Mouse (Mus musculus): ENCODE data around the gene Zfp638. TPM values are rescaled to one million over a fixed set of nuclear protein-coding genes. Genes with fewer than 3 reads are reported as not detected.
A peak's percentile ranks its signal among the peaks of the same experiment; 100 is the strongest.
"Not testable (repeated sequence)": the region's sequence is repeated elsewhere in the genome, so short reads cannot be mapped to it uniquely, and the experiment has no call there.

Gene Zfp638
- polyA plus RNA-seq (2016; fragmentation: Nextera tagmentation; extraction: Ambion mirVana) = 44.7 and 51.8 TPM in 2 replicates

DNA sequence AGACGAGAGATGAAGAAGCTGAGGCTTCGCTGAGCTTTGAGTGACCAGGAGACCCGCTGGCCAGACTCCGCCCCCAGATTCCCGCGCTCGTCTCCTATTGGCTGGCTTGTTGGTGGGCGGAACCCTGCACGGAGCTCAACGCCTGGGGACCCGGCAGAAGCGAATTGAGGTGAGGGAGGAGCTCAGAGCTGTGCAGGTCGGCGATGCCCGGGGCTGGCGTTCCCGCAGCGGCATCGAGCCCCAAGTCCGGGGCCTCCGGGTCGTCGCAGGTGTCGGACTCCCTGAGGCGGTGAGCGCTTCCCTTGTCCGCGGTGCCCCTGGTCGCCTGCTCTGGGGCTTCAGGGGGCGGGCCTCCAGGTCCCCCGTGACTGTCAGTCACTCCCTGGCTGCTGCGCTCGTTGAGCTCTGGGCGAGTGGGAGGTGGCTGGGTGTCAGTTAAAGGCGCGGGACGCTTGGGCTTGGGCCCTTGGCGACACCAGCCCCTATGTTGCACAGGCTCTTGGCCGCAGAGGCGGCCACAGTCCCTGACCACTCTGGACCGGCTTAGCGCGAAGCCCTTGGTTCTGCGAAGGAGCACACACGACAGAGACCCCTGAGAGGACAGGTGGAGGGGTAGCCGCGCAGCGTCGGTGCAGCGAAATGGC is at the start of gene Zfp638:
Gene Zfp638, plus strand, starts transcription at position 156 of the 644 bp plus-strand sequence.
- Histone ChIP-seq H3K36me3 (no peaks in the 10 kb centered on the region), H3K9me3 (no peaks in the 10 kb centered on the region), H3K27ac (peak within 1 kb of the TSS; percentile 85), H3K4me3 (peak within 1 kb of the TSS; percentile 74), H3K27me3 (ENCODE audit: insufficient read depth, poor library complexity, severe bottlenecking) (peaks cover 5% of the 10 kb centered on the region; the same call in 1 of the 2 replicates), H3K4me1 (peaks cover 10% of the 10 kb centered on the region; the same call in 1 of the 2 replicates)
- WGBS = under 1% methylated on average over 50 of the region's 50 CpGs
- peak; percentile 97 for DNase-seq (ENCODE audit: low spot score)

GRCm38 (mm10) chr6:83818996-83819395 is 47.9 kb upstream of the Zfp638 start:
- no peak for DNase-seq (ENCODE audit: low spot score)
- no peaks in the 10 kb centered on the region for H3K9me3 ChIP-seq
- H3K4me3 ChIP-seq = no peak overlapping the region
- H3K36me3 ChIP-seq = peaks cover 22% of the 10 kb centered on the region
- 83% methylated on average over 1 of the region's 1 CpGs for WGBS
- no peaks in the 10 kb centered on the region for H3K27me3 ChIP-seq (ENCODE audit: insufficient read depth, poor library complexity, severe bottlenecking)
- H3K27ac ChIP-seq = no peak overlapping the region
- no peaks in the 10 kb centered on the region for H3K4me1 ChIP-seq

- H3K4me1 ChIP-seq = no peaks in the 10 kb centered on the region
- no peaks in the 10 kb centered on the region for H3K27me3 ChIP-seq (ENCODE audit: insufficient read depth, poor library complexity, severe bottlenecking)
- no peak overlapping the region for H3K4me3 ChIP-seq
- no peaks in the 10 kb centered on the region for H3K9me3 ChIP-seq
- no peak overlapping the region for H3K27ac ChIP-seq
- WGBS = 70% methylated on average over 2 of the region's 2 CpGs
- peaks cover 15% of the 10 kb centered on the region for H3K36me3 ChIP-seq
- DNase-seq (ENCODE audit: low spot score) = no peak
These were observed 46.0 kb upstream of the Zfp638 start for GRCm38 (mm10) chr6:83820727-83821515.

GRCm38 (mm10) chr6:83821856-83822255 is 45.1 kb upstream of the Zfp638 start:
- WGBS = 62% methylated on average over 2 of the region's 2 CpGs
- no peaks in the 10 kb centered on the region for H3K9me3 ChIP-seq
- no peaks in the 10 kb centered on the region for H3K4me1 ChIP-seq
- H3K27ac ChIP-seq = no peak overlapping the region
- no peak overlapping the region for H3K4me3 ChIP-seq
- 0 out of 2 replicates have a peak, but pooled peaks cover 8% of the 10 kb centered on the region for H3K36me3 ChIP-seq
- H3K27me3 ChIP-seq (ENCODE audit: insufficient read depth, poor library complexity, severe bottlenecking) = no peaks in the 10 kb centered on the region
- no peak for DNase-seq (ENCODE audit: low spot score)

DNA sequence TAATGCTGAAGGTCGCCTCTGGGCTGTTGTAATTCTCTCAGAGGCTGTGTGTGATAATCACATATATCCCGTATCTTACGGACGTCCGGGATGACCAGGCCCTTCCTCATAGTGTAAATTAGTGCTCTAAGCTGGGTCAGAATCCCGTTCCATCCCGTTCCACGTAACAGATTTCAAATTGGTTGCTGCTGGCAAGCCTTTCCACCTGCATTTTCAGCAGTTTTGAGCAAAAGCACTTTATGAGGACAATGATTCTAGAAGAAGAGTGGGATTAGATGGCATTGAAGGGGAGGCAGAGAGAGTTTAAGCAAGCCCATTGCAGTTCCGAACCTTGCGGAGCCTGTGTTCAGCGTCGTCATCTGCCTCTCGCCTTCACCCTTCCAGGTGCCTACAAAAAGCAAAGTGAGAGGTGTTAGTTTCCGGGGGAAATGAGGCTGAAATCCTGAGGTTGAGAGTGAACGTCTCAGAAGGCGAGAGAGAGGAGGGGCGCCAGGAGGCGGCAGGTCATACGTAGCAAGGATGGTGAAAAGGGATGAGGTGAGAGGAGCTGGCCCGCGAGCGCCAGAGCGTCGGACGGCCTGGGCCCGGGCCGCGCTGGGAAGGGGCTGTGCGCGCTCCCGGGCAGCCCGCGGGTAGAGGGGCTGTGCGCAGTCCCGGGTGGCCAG is 35.8 kb upstream of the Zfp638 start:
- DNase-seq (ENCODE audit: low spot score) = peak; percentile 83
- 2% methylated on average over 35 of the region's 35 CpGs for WGBS
- H3K4me3 ChIP-seq = peak overlapping the region; percentile 74
- H3K9me3 ChIP-seq = no peaks in the 10 kb centered on the region
- H3K4me1 ChIP-seq = peaks cover 8% of the 10 kb centered on the region; the same call in 1 of the 2 replicates
- peak overlapping the region; percentile 89 for H3K27ac ChIP-seq
- H3K27me3 ChIP-seq (ENCODE audit: insufficient read depth, poor library complexity, severe bottlenecking) = no peaks in the 10 kb centered on the region
- peaks cover 3% of the 10 kb centered on the region; the same call in 1 of the 2 replicates for H3K36me3 ChIP-seq

- Histone ChIP-seq H3K4me3 (peak within 1 kb of the TSS; percentile 74), H3K9me3 (no peaks in the 10 kb centered on the region), H3K4me1 (peaks cover 11% of the 10 kb centered on the region; the same call in 1 of the 2 replicates), H3K27me3 (ENCODE audit: insufficient read depth, poor library complexity, severe bottlenecking) (no peaks in the 10 kb centered on the region), H3K27ac (peak within 1 kb of the TSS; percentile 89), H3K36me3 (peaks cover 3% of the 10 kb centered on the region; the same call in 1 of the 2 replicates)
- WGBS = under 1% methylated on average over 37 of the region's 37 CpGs
- DNase-seq (ENCODE audit: low spot score) = peak; percentile 100
These were observed 35.2 kb upstream of the Zfp638 start, which contains the start of gene Paip2b for GRCm38 (mm10) chr6:83831606-83832123. TSS of gene Paip2b (minus strand) at chr6:83831741.

- peak overlapping the region; percentile 74 for H3K4me3 ChIP-seq
- DNase-seq (ENCODE audit: low spot score); H3K27me3 ChIP-seq (ENCODE audit: insufficient read depth, poor library complexity, severe bottlenecking); H3K9me3 ChIP-seq; H3K36me3 ChIP-seq: not testable (repeated sequence)
- 63% methylated on average over 1 of the region's 1 CpGs for WGBS
- H3K4me1 ChIP-seq = peaks cover 11% of the 10 kb centered on the region; the same call in 1 of the 2 replicates
- peak overlapping the region; percentile 18; the same call in 1 of the 2 replicates for H3K27ac ChIP-seq
These were observed 34.5 kb upstream of the Zfp638 start for GRCm38 (mm10) chr6:83832393-83832792.

- Histone ChIP-seq H3K9me3 (no peaks in the 10 kb centered on the region), H3K4me1 (0 out of 2 replicates have a peak, but pooled peaks cover 5% of the 10 kb centered on the region), H3K36me3 (no peaks in the 10 kb centered on the region), H3K27ac (no peak overlapping the region), H3K27me3 (ENCODE audit: insufficient read depth, poor library complexity, severe bottlenecking) (no peaks in the 10 kb centered on the region), H3K4me3 (no peak overlapping the region)
- 83% methylated on average over 2 of the region's 2 CpGs for WGBS
- no peak for DNase-seq (ENCODE audit: low spot score)
These were observed 30.1 kb upstream of the Zfp638 start for GRCm38 (mm10) chr6:83836826-83837225.

GRCm38 (mm10) chr6:83838046-83838445 is 28.9 kb upstream of the Zfp638 start:
- WGBS = 69% methylated on average over 2 of the region's 2 CpGs
- Histone ChIP-seq H3K9me3 (no peaks in the 10 kb centered on the region), H3K4me3 (no peak overlapping the region), H3K4me1 (0 out of 2 replicates have a peak, but pooled peaks cover 5% of the 10 kb centered on the region), H3K27me3 (ENCODE audit: insufficient read depth, poor library complexity, severe bottlenecking) (no peaks in the 10 kb centered on the region), H3K36me3 (no peaks in the 10 kb centered on the region), H3K27ac (no peak overlapping the region)
- DNase-seq (ENCODE audit: low spot score) = no peak

DNA sequence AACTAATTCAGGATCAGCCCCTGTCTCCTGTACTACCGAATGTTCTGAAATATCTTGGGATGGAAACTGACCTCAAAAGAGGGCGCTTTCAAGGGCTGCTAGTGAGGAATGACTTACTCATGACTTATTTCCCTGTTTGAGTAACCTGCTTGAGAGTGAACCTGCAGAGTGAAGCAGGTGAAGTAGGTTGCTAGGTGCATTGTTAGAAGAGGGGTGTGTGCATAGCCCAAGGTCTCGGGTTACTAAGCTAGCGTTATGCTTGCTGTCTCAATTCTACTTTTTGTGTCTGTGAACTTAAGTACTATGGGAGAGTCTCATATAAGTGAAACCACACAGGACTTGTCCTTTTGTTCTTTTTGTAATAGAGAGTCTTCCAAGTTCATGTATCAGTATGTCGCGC is 26.8 kb upstream of the Zfp638 start:
- Histone ChIP-seq H3K27ac (no peak overlapping the region), H3K4me1 (0 out of 2 replicates have a peak, but pooled peaks cover 5% of the 10 kb centered on the region), H3K27me3 (ENCODE audit: insufficient read depth, poor library complexity, severe bottlenecking) (no peaks in the 10 kb centered on the region), H3K4me3 (no peak overlapping the region), H3K36me3 (no peaks in the 10 kb centered on the region), H3K9me3 (no peaks in the 10 kb centered on the region)
- no peak for DNase-seq (ENCODE audit: low spot score)
- WGBS = 84% methylated on average over 6 of the region's 6 CpGs

DNA sequence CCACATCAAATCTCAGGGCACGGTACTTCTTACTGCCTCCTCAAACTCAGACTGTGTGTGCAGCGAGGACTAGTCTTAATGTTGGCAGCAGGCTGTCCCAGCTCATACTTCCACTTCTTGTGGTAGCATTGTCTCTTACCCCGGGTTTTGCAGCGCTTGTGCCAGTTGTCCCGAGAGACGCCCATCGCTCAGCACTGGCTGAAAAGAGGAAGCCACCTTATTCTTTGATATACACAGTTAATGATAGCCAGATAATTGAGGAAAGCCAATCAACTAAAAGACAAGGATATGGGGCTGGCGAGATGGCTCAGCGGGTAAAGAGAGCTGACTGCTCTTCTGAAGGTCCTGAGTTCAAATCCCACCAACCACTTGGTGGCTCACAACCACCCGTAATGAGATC is 22.0 kb upstream of the Zfp638 start:
- Histone ChIP-seq H3K4me1 (no peaks in the 10 kb centered on the region), H3K36me3 (no peaks in the 10 kb centered on the region), H3K27me3 (ENCODE audit: insufficient read depth, poor library complexity, severe bottlenecking) (no peaks in the 10 kb centered on the region), H3K4me3 (no peak overlapping the region), H3K27ac (no peak overlapping the region), H3K9me3 (no peaks in the 10 kb centered on the region)
- no peak for DNase-seq (ENCODE audit: low spot score)
- 83% methylated on average over 10 of the region's 10 CpGs for WGBS

DNA sequence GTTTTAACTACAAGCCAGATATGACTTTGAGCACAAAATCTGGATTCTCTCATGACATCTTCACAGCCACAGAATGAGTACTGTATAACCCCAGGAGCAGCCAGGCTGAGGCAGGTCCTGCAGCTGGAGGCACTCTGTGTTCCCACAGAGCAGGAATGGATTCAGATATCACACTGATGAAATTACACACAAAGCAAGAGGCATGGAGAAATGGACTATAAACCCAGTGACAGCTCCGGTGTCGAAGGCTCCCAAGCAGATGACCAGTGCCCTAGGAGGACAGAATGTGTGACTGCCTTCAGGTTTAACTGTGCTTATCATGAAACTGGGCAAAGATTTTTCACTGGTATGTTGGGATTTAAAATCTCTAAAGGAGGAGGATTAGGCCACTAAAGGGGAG is 20.8 kb upstream of the Zfp638 start:
- Histone ChIP-seq H3K27me3 (ENCODE audit: insufficient read depth, poor library complexity, severe bottlenecking) (no peaks in the 10 kb centered on the region), H3K9me3 (no peaks in the 10 kb centered on the region), H3K4me1 (no peaks in the 10 kb centered on the region), H3K27ac (no peak overlapping the region), H3K4me3 (no peak overlapping the region), H3K36me3 (no peaks in the 10 kb centered on the region)
- no peak for DNase-seq (ENCODE audit: low spot score)
- WGBS = 92% methylated on average over 2 of the region's 2 CpGs
